Mouse (Mus musculus): ENCODE measurements around the gene Npas3. TPM values are rescaled to one million over a fixed set of nuclear protein-coding genes. Genes with fewer than 3 reads are reported as not detected.

Npas3 gene
- total RNA-seq, 2 experiments from 2014 or later, result 0.22 TPM; not detected in 1

DNA sequence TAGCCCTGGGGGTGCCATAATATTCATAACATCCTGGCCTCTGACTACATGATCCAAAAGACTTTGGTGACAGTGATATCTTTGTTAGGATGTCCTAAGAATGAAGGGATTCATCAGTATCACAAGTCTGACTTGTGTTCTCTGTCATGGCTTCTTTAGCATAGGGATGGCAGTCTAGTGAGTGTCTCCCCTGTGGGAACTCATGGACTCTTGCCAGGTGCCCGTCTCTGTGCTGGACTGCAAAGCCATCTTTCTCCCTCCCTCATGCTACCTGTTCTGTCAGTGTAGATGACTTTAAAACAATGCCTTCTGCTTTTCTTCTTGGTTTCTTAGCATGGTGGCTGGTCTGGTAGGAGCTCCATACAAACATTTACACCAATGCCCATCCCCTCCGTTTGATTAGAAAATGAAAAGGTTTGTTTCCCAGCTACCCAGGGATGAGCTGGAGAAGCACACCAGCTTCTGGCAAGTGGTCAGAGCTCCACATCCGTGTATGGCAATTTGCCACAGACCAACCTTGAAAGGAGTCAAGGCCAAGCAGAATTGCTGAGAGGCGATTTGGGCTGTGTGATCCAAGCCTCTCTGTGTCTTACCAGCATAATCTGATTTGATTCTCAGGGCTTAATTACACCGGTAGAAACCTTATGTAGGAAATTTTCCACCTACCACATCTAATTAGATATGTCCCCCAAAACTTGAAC, 616.1 kb downstream of the Npas3 start:
- intact Hi-C loops (cut with DNase I), result no loop called here
- no peak for TF ChIP-seq CTCF (IDR thresholded peaks at IDR 0.05)
- no peak for DNase-seq
- Histone ChIP-seq H3K4me3 (no peak overlapping the region), H3K27ac (no peak overlapping the region)

DNA sequence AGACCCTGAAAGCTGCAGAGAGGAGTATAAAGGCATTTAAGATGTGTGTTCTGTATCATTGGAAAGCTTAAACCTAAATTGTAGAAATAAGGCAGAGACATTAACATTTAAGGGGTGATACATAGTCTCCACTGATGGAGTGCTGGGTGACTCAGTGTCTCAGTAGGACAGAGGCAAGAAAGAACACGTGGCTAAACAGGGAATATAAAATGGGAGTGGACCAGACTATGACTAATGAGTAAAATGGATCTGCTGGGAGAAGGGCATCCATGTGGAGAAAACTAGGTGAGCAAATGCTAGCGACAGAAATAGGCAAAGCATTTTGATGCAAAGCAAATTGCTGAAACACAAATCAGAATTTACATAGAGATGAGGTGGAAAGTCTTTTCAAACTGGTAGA, 617.2 kb downstream of the Npas3 start:
- no peak for DNase-seq
- no peak overlapping the region for H3K4me3 ChIP-seq

DNA sequence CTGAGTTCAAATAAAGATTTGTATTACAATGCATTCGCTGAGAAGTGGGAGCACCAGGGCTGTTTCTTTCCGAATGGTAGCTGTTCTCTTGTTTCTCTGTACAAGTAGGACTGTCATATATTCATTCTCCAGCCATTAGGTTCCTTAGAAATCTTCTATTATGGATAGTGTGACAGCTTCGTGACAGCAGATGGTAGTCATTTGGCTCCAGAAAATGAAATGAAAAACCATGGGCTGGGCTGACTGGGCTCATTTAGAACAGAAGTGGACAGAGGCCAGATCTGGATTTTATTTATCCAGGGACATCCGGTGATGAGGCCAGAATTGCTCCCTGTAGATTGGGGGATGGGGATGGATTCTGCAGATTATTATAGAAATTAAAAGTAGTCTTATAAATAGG, 621.5 kb downstream of the Npas3 start:
- intact Hi-C loops (cut with DNase I), result no loop called here
- Histone ChIP-seq H3K4me3 (no peak overlapping the region), H3K27ac (no peak overlapping the region)
- TF ChIP-seq CTCF (IDR thresholded peaks at IDR 0.05), result no peak
- no peak for DNase-seq

More for the DNA sequence above, 617.2 kb downstream of the Npas3 start:
- H3K27ac ChIP-seq, result no peak overlapping the region
- TF ChIP-seq CTCF (IDR thresholded peaks at IDR 0.05), result no peak
- intact Hi-C loops (cut with DNase I), result no loop called here

DNA sequence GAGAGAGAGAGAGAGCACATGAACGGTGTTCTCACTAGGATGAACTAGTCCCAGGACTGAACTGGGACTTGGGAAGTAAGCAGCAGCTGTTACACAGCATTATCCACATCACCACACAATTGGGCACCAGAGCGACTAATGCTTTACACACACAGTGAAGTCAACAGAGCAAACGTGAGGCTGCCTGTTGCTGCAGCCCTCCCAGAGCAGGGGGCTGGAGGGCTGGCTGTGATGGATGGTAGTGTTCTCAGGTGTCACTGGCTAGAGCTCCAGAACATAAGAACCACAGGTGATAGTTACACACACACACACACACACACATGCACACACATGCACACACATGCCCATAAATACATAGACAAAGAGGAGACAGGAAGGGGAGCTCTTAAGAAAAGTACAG, 626.7 kb downstream of the Npas3 start:
- no peak overlapping the region for H3K27ac ChIP-seq
- no peak for TF ChIP-seq CTCF (IDR thresholded peaks at IDR 0.05)
- H3K4me3 ChIP-seq, result no peak overlapping the region
- intact Hi-C loops (cut with DNase I), result no loop called here
- DNase-seq, result no peak

DNA sequence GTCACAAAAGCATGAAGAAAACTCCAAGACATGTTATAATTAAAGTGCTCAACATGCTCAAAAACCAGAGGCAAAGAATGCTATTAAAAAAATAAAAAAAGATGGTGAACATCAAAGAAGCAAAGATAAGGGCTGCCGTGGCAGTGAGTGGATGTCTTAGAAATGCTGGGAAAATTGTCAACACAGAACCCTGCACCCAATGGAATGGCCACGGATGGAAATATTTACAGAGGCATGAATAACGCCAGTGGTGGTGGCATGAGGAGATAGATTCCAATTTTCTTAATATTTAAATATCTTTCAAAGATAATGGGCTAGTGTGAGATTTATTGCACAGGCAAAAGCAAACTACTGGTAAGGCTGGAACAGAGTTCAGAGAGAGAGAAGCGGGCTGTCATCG, 628.2 kb downstream of the Npas3 start:
- intact Hi-C loops (cut with DNase I), result no loop called here
- Histone ChIP-seq H3K27ac (no peak overlapping the region), H3K4me3 (no peak overlapping the region)
- TF ChIP-seq CTCF (IDR thresholded peaks at IDR 0.05), result no peak
- no peak for DNase-seq

DNA sequence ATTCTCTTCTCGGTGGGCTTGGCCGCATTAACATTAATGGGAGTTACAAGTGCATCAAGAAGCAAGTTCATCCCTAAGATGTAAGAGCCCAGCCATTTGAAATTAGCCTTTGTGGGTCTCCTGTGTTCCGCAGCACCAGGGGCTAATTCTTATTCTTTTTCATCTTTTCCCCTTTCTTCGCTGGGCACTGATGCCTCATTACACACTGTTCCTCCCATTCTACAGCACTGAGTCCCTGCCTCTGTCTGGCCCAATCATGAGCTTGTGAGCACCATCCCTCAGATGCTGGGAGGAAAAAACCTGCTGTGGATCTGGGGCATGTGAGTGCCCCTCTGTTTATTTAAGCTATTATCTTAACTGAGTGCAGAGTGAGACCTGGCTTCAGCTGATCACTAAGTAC, 633.2 kb downstream of the Npas3 start:
- DNase-seq, result no peak
- TF ChIP-seq CTCF (IDR thresholded peaks at IDR 0.05), result no peak
- intact Hi-C loops (cut with DNase I), result no loop called here

DNA sequence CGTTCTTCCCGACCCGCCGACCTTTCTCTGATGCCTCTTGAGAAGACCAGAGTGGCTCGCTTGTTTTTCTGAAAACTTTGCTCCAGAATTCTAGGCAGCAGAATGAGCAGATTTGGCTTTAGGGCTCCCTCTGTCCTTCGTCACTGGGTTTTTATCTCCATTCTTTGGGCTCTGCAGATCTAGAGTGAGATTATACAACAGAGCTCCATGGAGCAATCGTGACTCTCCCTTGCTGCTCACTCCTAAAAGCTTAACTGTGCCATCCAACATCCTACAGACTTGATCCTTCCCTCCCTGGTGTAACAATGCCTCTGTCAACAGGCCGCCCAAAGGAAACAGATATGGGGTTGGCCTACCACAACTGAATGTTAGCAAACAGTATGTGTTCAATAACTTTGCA, 634.4 kb downstream of the Npas3 start:
- intact Hi-C loops (cut with DNase I), result no loop called here
- TF ChIP-seq CTCF (IDR thresholded peaks at IDR 0.05), result no peak
- Histone ChIP-seq H3K27ac (no peak overlapping the region), H3K4me3 (no peak overlapping the region)
- DNase-seq, result no peak

More for the DNA sequence above, 633.2 kb downstream of the Npas3 start:
- Histone ChIP-seq H3K27ac (no peak overlapping the region), H3K4me3 (no peak overlapping the region)

DNA sequence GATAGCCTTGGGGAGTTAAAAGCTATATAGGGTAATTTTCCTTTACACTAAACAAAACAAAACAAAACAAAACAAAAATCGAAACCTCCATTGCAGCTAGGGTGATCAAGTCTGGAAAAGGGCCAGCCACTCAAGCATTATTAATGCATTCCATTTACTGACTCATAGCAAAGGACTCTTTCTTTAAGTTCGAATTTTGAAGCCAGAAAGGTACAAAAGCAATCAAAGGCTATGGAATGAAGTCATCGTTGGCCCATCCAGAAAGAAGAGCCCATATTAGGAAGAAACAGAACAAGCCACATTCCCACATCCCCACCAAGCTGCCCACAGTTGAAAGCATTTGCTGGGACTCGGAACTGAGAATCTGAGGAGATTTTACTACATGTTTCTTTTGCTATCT, 640.1 kb downstream of the Npas3 start:
- DNase-seq, result no peak
- H3K27ac ChIP-seq, result no peak overlapping the region
- no peak for TF ChIP-seq CTCF (IDR thresholded peaks at IDR 0.05)
- H3K4me3 ChIP-seq, result no peak overlapping the region
- intact Hi-C loops (cut with DNase I), result no loop called here

DNA sequence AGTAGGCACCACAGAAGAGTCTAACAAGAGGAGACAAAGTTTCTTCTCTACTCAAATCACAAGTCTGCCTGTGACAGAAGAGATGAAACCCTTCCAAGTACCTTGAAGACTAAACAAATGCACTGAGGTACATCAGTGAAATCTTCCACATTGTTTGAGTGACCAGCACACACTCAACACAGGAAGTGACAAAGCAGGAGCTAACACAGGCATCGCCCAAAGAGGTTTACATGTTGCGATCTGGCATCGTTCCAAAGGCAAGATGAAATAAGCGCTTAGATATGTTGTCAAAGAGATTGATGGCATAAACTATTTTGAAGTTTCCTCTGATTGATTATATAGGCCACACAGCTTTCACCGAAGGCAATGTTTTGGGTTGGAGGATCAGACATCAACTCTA, 647.4 kb downstream of the Npas3 start:
- Histone ChIP-seq H3K4me3 (no peak overlapping the region), H3K27ac (no peak overlapping the region)
- intact Hi-C loops (cut with DNase I), result no loop called here
- no peak for DNase-seq
- TF ChIP-seq CTCF (IDR thresholded peaks at IDR 0.05), result no peak

DNA sequence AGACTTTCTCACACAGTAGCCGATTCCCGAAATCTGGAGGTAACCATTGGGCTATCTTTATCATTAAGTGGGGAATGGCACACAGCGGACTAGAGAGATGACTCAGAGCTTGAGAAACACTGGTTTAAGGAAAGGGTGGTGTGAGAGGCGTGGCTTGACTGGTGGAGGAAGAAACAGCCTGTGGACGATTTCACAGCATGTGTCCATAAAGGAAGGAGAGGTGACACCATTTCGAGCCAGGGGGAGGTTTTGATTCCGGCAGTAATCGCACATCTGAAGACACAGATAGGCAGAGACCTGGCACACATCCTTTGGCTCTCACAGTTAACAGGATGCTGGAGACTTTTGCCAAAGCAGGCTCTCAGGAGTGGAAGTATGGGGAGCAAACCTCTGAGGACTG, 660.3 kb downstream of the Npas3 start:
- Histone ChIP-seq H3K27ac (no peak overlapping the region), H3K4me3 (no peak overlapping the region)
- TF ChIP-seq CTCF (IDR thresholded peaks at IDR 0.05), result no peak
- intact Hi-C loops (cut with DNase I), result no loop called here
- no peak for DNase-seq

DNA sequence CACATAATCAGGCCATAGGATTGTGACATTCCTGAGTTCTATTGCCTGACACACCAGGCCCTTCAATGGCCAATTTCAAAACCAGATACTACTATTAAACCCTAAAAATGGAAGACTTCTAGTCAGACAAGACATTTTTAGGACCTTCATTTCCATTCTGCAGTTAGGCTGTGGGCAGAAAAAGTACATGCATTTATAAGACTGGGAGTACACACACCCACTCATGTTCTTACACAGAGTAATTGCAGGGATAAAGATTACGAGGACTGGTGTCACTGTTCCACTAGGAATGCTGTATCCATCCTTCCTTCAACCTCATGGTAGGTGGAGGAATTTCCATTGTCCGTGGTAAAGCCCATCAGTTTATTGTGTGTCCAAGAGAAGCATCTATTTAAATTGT, 661.7 kb downstream of the Npas3 start:
- no peak for TF ChIP-seq CTCF (IDR thresholded peaks at IDR 0.05)
- Histone ChIP-seq H3K27ac (no peak overlapping the region), H3K4me3 (no peak overlapping the region)
- DNase-seq, result no peak
- intact Hi-C loops (cut with DNase I), result no loop called here

DNA sequence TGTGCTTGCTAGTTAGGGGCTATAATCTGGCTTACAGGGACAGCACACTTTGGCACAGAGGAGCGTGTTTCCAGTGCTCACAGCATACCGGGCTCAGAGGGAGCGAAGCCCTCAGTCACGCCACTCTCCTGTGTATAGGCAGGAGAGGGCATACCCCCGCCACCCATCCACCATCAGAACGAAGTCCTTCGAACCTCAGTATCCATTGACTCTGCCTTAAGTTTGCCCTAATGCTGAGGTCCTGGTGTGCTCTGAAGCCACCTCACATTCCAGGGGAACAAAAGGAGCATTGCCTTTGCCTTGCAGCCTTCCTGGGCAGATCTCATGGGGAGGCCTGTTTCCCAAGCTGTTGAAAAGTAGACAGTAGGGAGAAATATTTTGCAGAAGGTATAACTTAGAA, 673.7 kb downstream of the Npas3 start:
- intact Hi-C loops (cut with DNase I), result no loop called here
- no peak overlapping the region for H3K27ac ChIP-seq
- no peak for DNase-seq
- no peak for TF ChIP-seq CTCF (IDR thresholded peaks at IDR 0.05)
- H3K4me3 ChIP-seq, result no peak overlapping the region

DNA sequence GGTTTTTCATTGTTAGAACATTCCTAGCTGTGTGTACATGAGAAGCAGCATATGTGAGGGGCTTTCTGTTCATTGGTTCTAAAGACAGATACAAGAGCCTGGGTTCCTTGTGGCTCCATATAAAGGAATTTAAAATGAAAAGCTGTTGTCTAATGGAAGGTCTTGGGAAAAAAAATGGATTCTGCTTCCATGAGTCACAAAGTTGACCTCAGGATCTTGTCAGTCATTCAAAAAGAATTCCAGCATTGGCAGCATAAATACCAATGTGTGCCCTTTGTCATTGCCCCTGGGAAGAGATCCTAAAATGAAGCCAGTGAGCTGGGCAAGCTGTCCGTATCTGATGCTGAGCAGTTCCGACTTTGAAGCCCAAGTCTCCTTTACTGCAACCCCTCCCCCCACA, 700.3 kb downstream of the Npas3 start:
- Histone ChIP-seq H3K27ac (no peak overlapping the region), H3K4me3 (no peak overlapping the region)
- no peak for TF ChIP-seq CTCF (IDR thresholded peaks at IDR 0.05)
- intact Hi-C loops (cut with DNase I), result no loop called here
- DNase-seq, result no peak

DNA sequence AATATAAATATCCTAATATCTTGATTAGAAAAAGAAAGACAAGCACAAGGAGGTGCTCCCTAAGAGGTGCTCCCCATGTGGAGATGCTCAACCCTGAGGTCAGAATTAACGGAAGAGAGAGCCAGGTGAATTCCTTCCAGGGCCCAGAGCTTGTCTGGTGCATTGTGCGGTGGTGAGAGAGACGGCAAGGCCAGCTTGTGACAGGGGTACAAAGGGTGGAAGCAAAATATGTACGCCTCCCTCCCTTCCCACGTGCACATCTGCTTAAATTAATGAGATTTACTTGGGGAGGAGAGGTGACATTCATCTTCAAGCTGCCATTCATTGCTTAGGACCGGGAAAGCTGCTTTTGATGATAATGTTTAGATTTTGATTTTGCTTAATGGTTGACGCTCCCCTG, 713.5 kb downstream of the Npas3 start:
- intact Hi-C loops (cut with DNase I), result no loop called here
- no peak overlapping the region for H3K4me3 ChIP-seq
- DNase-seq, result no peak
- H3K27ac ChIP-seq, result no peak overlapping the region
- no peak for TF ChIP-seq CTCF (IDR thresholded peaks at IDR 0.05)
